In the genomic region with DNA sequence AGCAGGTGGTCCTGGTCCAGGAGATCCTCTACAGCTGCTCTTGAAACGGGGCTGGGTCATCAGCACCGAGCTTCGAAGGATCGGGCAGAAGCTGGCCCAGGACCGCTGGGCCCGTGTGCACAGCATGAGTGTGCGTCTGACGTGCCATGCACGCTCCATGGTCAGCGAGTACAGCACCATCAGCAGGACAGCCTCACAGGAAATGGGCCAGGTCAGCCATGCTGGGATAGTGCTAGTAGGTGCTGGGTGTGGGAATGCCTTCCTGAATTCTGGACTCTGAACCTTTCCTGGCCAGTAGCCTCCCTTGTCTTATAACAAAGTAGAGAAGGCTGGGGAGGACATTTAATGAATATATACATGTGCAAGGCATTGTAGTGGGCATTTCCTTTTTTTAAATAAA, we compare ENCODE assay signal across 22 mouse cellular contexts. TPM values are rescaled to one million over a fixed set of nuclear protein-coding genes. Genes with fewer than 3 reads are reported as not detected.
A peak's percentile ranks its signal among the peaks of the same experiment; 100 is the strongest.
DNase-seq lines count a peak whose midpoint lies in the region; ATAC-seq and TF ChIP-seq lines count a peak whose summit lies in the region.
"Had no signal": no experiment of that assay in that cellular context is flagged by ENCODE, and none has a peak within 500 bp of the region (broad histone marks: within the 10 kb centered on the region; RNA-seq: fewer than 3 reads in every experiment).

No protein-coding gene starts in this region.

- DNase-seq in kidney, adult 8-10 months: peak; percentile 23 to 34
- DNase-seq in kidney, postnatal 4 days: no peak
- DNase-seq in stomach, postnatal 0 days (ENCODE audit: low spot score): no peak
- no peak for DNase-seq in kidney, postnatal 0 days (ENCODE audit: low spot score)
- peak; percentile 38 to 52 for DNase-seq in kidney, postnatal 36 days
- DNase-seq in limb, embryonic 10.5 days (ENCODE audit: low spot score): no peak
- DNase-seq: adrenal gland, adult 2 months; adrenal gland, postnatal 14 days; cerebellum, adult 11 months; cerebellum, adult 2 months; cerebellum, adult 9-11 months; cerebellum, postnatal 25 days; forebrain, postnatal 0 days; gastrocnemius, adult 2 months; gastrocnemius, postnatal 14 days had no signal

- H3K4me3 ChIP-seq in stomach, embryonic 16.5 days (replicated peaks; ENCODE audit: low read length): no peak overlapping the region
- no peak overlapping the region for H3K4me3 ChIP-seq in stomach, postnatal 0 days (ENCODE audit: low read depth, low read length)
- no peak overlapping the region for H3K4me3 ChIP-seq in kidney, postnatal 0 days (replicated peaks; ENCODE audit: low read depth, low read length)
- no peak overlapping the region for H3K4me3 ChIP-seq in intestine, embryonic 15.5 days (replicated peaks)
- H3K4me3 ChIP-seq in limb, embryonic 10.5 days: no peak overlapping the region
- H3K4me3 ChIP-seq: embryonic facial prominence, embryonic 12.5 days; embryonic facial prominence, embryonic 15.5 days; gastrocnemius, adult 2 months had no signal

- ATAC-seq in stomach, embryonic 16.5 days (ENCODE audit: insufficient read depth, low FRiP score): 0 out of 2 replicates have a peak, but pooled peaks have one; percentile 33
- ATAC-seq in stomach, postnatal 0 days (ENCODE audit: low FRiP score, low TSS enrichment): no peak
- ATAC-seq in kidney, postnatal 0 days (replicated peaks; ENCODE audit: low FRiP score, low read depth): peak; percentile 60
- ATAC-seq in intestine, embryonic 15.5 days: no peak
- ATAC-seq: CD4-positive, CD25-positive, alpha-beta regulatory T cell, adult 4 months; forebrain, embryonic 14.5 days; forebrain, postnatal 0 days had no signal

- H3K36me3 ChIP-seq in stomach, embryonic 16.5 days (ENCODE audit: control insufficient read depth, insufficient read depth, low read length): no peaks in the 10 kb centered on the region
- no peaks in the 10 kb centered on the region for H3K36me3 ChIP-seq in stomach, postnatal 0 days (ENCODE audit: control insufficient read depth, insufficient read depth, low read length)
- H3K36me3 ChIP-seq in kidney, postnatal 0 days (ENCODE audit: insufficient read depth, low read length): no peaks in the 10 kb centered on the region
- H3K36me3 ChIP-seq in intestine, embryonic 15.5 days: no peaks in the 10 kb centered on the region
- H3K36me3 ChIP-seq in limb, embryonic 10.5 days: no peaks in the 10 kb centered on the region
- H3K36me3 ChIP-seq: embryonic facial prominence, embryonic 12.5 days; embryonic facial prominence, embryonic 15.5 days had no signal

- H3K9me3 ChIP-seq in stomach, embryonic 16.5 days (replicated peaks; ENCODE audit: control insufficient read depth, low read length): no peaks in the 10 kb centered on the region
- no peaks in the 10 kb centered on the region for H3K9me3 ChIP-seq in stomach, postnatal 0 days (ENCODE audit: control insufficient read depth, low read length)
- H3K9me3 ChIP-seq in kidney, postnatal 0 days (replicated peaks; ENCODE audit: low read length): no peaks in the 10 kb centered on the region
- H3K9me3 ChIP-seq in intestine, embryonic 15.5 days: no peaks in the 10 kb centered on the region
- H3K9me3 ChIP-seq in limb, embryonic 10.5 days (replicated peaks): no peaks in the 10 kb centered on the region
- H3K9me3 ChIP-seq: embryonic facial prominence, embryonic 12.5 days; embryonic facial prominence, embryonic 15.5 days had no signal

- H3K9ac ChIP-seq in stomach, embryonic 16.5 days (ENCODE audit: low read length): no peak overlapping the region
- no peak overlapping the region for H3K9ac ChIP-seq in stomach, postnatal 0 days (ENCODE audit: low read length)
- H3K9ac ChIP-seq in kidney, postnatal 0 days (ENCODE audit: low read depth, low read length): no peak overlapping the region
- H3K9ac ChIP-seq in intestine, embryonic 15.5 days: no peak overlapping the region
- H3K9ac ChIP-seq: embryonic facial prominence, embryonic 12.5 days; embryonic facial prominence, embryonic 15.5 days; forebrain, postnatal 0 days had no signal

- no peak for TF ChIP-seq CTCF in stomach, postnatal 0 days (IDR thresholded peaks at IDR 0.05; ENCODE audit: low read depth)
- no peak for TF ChIP-seq CTCF in kidney, postnatal 0 days (IDR thresholded peaks at IDR 0.05; ENCODE audit: low read depth)

- 89% methylated on average over 10 of the region's 10 CpGs for WGBS in stomach, embryonic 16.5 days
- 88% methylated on average over 10 of the region's 10 CpGs for WGBS in stomach, postnatal 0 days
- WGBS in kidney, postnatal 0 days: 83% methylated on average over 10 of the region's 10 CpGs
- 93% methylated on average over 10 of the region's 10 CpGs for WGBS in intestine, embryonic 15.5 days
- WGBS in limb, embryonic 10.5 days: 92% methylated on average over 10 of the region's 10 CpGs

- no peaks in the 10 kb centered on the region for H3K27me3 ChIP-seq in stomach, embryonic 16.5 days (ENCODE audit: control insufficient read depth, insufficient read depth, low read length)
- no peaks in the 10 kb centered on the region for H3K27me3 ChIP-seq in stomach, postnatal 0 days (ENCODE audit: control insufficient read depth, insufficient read depth, low read length)
- no peaks in the 10 kb centered on the region for H3K27me3 ChIP-seq in kidney, postnatal 0 days (ENCODE audit: insufficient read depth, low read length)
- no peaks in the 10 kb centered on the region for H3K27me3 ChIP-seq in intestine, embryonic 15.5 days (replicated peaks)
- H3K27me3 ChIP-seq in limb, embryonic 10.5 days (ENCODE audit: low read depth, poor library complexity, severe bottlenecking): no peaks in the 10 kb centered on the region
- H3K27me3 ChIP-seq: embryonic facial prominence, embryonic 12.5 days; embryonic facial prominence, embryonic 15.5 days had no signal

- H3K4me1 ChIP-seq in stomach, embryonic 16.5 days (ENCODE audit: control insufficient read depth, insufficient read depth, low read length): no peaks in the 10 kb centered on the region
- H3K4me1 ChIP-seq in stomach, postnatal 0 days (replicated peaks; ENCODE audit: control insufficient read depth, insufficient read depth): no peaks in the 10 kb centered on the region
- no peaks in the 10 kb centered on the region for H3K4me1 ChIP-seq in kidney, postnatal 0 days (replicated peaks; ENCODE audit: insufficient read depth, low read length)
- no peaks in the 10 kb centered on the region for H3K4me1 ChIP-seq in intestine, embryonic 15.5 days (replicated peaks)
- no peaks in the 10 kb centered on the region for H3K4me1 ChIP-seq in limb, embryonic 10.5 days
- H3K4me1 ChIP-seq: embryonic facial prominence, embryonic 12.5 days; embryonic facial prominence, embryonic 15.5 days had no signal

- no peak overlapping the region for H3K4me2 ChIP-seq in stomach, embryonic 16.5 days (ENCODE audit: low read depth, low read length)
- H3K4me2 ChIP-seq in stomach, postnatal 0 days (replicated peaks; ENCODE audit: low read depth): no peak overlapping the region
- no peak overlapping the region for H3K4me2 ChIP-seq in kidney, postnatal 0 days (ENCODE audit: low read length)
- H3K4me2 ChIP-seq in intestine, embryonic 15.5 days (replicated peaks): no peak overlapping the region
- H3K4me2 ChIP-seq: embryonic facial prominence, embryonic 12.5 days; embryonic facial prominence, embryonic 15.5 days; heart, embryonic 11.5 days had no signal

- H3K27ac ChIP-seq in stomach, embryonic 16.5 days (ENCODE audit: low read length): no peak overlapping the region
- H3K27ac ChIP-seq in stomach, postnatal 0 days (replicated peaks): no peak overlapping the region
- no peak overlapping the region for H3K27ac ChIP-seq in kidney, postnatal 0 days
- no peak overlapping the region for H3K27ac ChIP-seq in intestine, embryonic 15.5 days
- no peak overlapping the region for H3K27ac ChIP-seq in limb, embryonic 10.5 days
- H3K27ac ChIP-seq: embryonic facial prominence, embryonic 12.5 days; embryonic facial prominence, embryonic 15.5 days; gastrocnemius, adult 2 months had no signal

- no peak for TF ChIP-seq EP300 in stomach, postnatal 0 days (optimal IDR thresholded peaks at IDR 0.05)

RNA-seq across cellular contexts. Expression of gene Insc, which starts 47.6 kb away (rescaled TPM):
- 25.1 and 29.6 TPM in 2 replicates for polyA plus RNA-seq in stomach, embryonic 16.5 days (2015; fragmentation: Nextera tagmentation; extraction: Ambion mirVana)
- polyA plus RNA-seq in stomach, postnatal 0 days (2015; fragmentation: Nextera tagmentation; extraction: Ambion mirVana): 11.2 and 15.8 TPM in 2 replicates
- polyA plus RNA-seq in kidney, postnatal 0 days (2015; fragmentation: Nextera tagmentation; extraction: Ambion mirVana): 3.5 and 4.2 TPM in 2 replicates
- 19.7 and 20.2 TPM in 2 replicates for polyA plus RNA-seq in intestine, embryonic 15.5 days (2015; fragmentation: Nextera tagmentation; extraction: Ambion mirVana)
- 0.08 and 0.85 TPM in 2 replicates for polyA plus RNA-seq in limb, embryonic 10.5 days (2016; fragmentation: Nextera tagmentation; extraction: Ambion mirVana)
- polyA plus RNA-seq: CD4-positive, CD25-positive, alpha-beta regulatory T cell, adult 4 months had no signal

Comparison
In these comparisons a context has a peak if more than half of its experiments do, and no peak if none do; other contexts are left out.
1. DNase-seq: peak in kidney, adult 8-10 months (2 of 2) and kidney, postnatal 36 days (2 of 2); none in kidney, postnatal 4 days (0 of 2), stomach, postnatal 0 days (single experiment), kidney, postnatal 0 days (single experiment) and limb, embryonic 10.5 days (single experiment).
2. ATAC-seq: peak in stomach, embryonic 16.5 days (single experiment) and kidney, postnatal 0 days (single experiment); none in stomach, postnatal 0 days (single experiment) and intestine, embryonic 15.5 days (single experiment).